Mouse (Mus musculus) heart, embryonic 12.5 days (tissue): ENCODE results near the gene Cldn19. TPM values are rescaled to one million over a fixed set of nuclear protein-coding genes. Genes with fewer than 3 reads are reported as not detected.

Experiments used
- ATAC-seq: fragments of 200-750 bp; cut with Nextera tagmentation; 2 replicates; pipeline ENCODE4 v1.8.0; 2017; ENCODE audit warnings: moderate TSS enrichment, moderate library complexity; ENCODE audit not compliant: insufficient number of reproducible peaks, low FRiP score
- H3K27ac ChIP-seq: fragments of 300-500 bp; sonication (generic); 2 replicates; pipeline ENCODE4 v1.5.1; 2016; ENCODE audit warnings: mild to moderate bottlenecking, moderate library complexity; ENCODE audit not compliant: poor library complexity, severe bottlenecking
- H3K27me3 ChIP-seq: fragments of 300-500 bp; sonication (generic); replicated peaks from 2 replicates; pipeline ENCODE4 v1.6.1; 2016; ENCODE audit warnings: mild to moderate bottlenecking, moderate library complexity
- H3K36me3 ChIP-seq: fragments of 300-500 bp; sonication (generic); 2 replicates; pipeline ENCODE4 v1.6.1; 2016; ENCODE audit warnings: mild to moderate bottlenecking, moderate library complexity
- H3K4me1 ChIP-seq: fragments of 300-500 bp; sonication (generic); replicated peaks from 2 replicates; pipeline ENCODE4 v1.6.1; 2016; ENCODE audit warnings: mild to moderate bottlenecking
- H3K4me2 ChIP-seq: fragments of 300-500 bp; sonication (generic); 2 replicates; pipeline ENCODE4 v1.6.1; 2016; ENCODE audit warnings: mild to moderate bottlenecking, moderate library complexity
- H3K4me3 ChIP-seq: fragments of 300-500 bp; sonication (generic); 2 replicates; pipeline ENCODE4 v1.5.1; 2016; ENCODE audit warnings: mild to moderate bottlenecking
- H3K9ac ChIP-seq: fragments of 300-500 bp; sonication (generic); 2 replicates; pipeline ENCODE4 v1.6.1; 2016; ENCODE audit warnings: mild to moderate bottlenecking, moderate library complexity
- H3K9me3 ChIP-seq: fragments of 300-500 bp; sonication (generic); replicated peaks from 2 replicates; pipeline ENCODE4 v1.6.1; 2016; ENCODE audit warnings: mild to moderate bottlenecking, moderate library complexity
- WGBS: fragments of 180-500 bp; shearing (Covaris S2); methylation state at CpG from one replicate; pipeline ENCODE4 v1.1.7; 2016; 5-methylcytosine and 5-hydroxymethylcytosine counted together
- polyA plus RNA-seq: library from polyadenylated mRNA; unstranded; fragments of >200 nt; fragmentation: Nextera tagmentation; extraction: Ambion mirVana; gene quantifications from 2 replicates; pipeline ENCODE4 v1.2.1, GENCODE M21; 2016

The Cldn19 gene
- polyA plus RNA-seq, 1 experiment from 2014 or later = not detected

- H3K9ac ChIP-seq = no peak overlapping the region
- H3K27me3 ChIP-seq = no peaks in the 10 kb centered on the region
- H3K9me3 ChIP-seq = no peaks in the 10 kb centered on the region
- peaks cover 39% of the 10 kb centered on the region for H3K36me3 ChIP-seq
- no peak for ATAC-seq
- H3K4me2 ChIP-seq = no peak overlapping the region
- WGBS = 83% methylated on average over 5 of the region's 5 CpGs
- H3K4me1 ChIP-seq = no peaks in the 10 kb centered on the region
- H3K27ac ChIP-seq = no peak overlapping the region
- no peak overlapping the region for H3K4me3 ChIP-seq
Measured at GRCm38 (mm10) chr4:119305418-119305817, 50.2 kb downstream of the Cldn19 start.

Other genes starting within 250 kb of the Cldn19 start
- 330 and 331 TPM in 2 replicates for gene Slc2a1, start 146.7 kb upstream of the Cldn19 start, polyA plus RNA-seq
- 8.3 and 11.5 TPM in 2 replicates for gene Zfp691, start 81.2 kb upstream of the Cldn19 start, polyA plus RNA-seq
- 22.9 and 26.7 TPM in 2 replicates for gene Ermap, start 65.4 kb upstream of the Cldn19 start, polyA plus RNA-seq
- 127 TPM in 2 replicates for gene Svbp, start 60.1 kb upstream of the Cldn19 start, polyA plus RNA-seq
- 0.19 TPM in 1 of 2 replicates, not detected in the other for gene Tmem269, start 37.2 kb upstream of the Cldn19 start, polyA plus RNA-seq
- gene AU022252, start 22.7 kb upstream of the Cldn19 start, polyA plus RNA-seq = 27.8 and 28.9 TPM in 2 replicates
- 32.8 and 34.3 TPM in 2 replicates for gene P3h1, start 22.5 kb upstream of the Cldn19 start, polyA plus RNA-seq
- gene Ybx1, start 39.2 kb downstream of the Cldn19 start, polyA plus RNA-seq = 851 and 903 TPM in 2 replicates
- gene Ppih, start 65.1 kb downstream of the Cldn19 start, polyA plus RNA-seq = 58.1 and 58.5 TPM in 2 replicates
- 3.3 and 4.1 TPM in 2 replicates for gene Ccdc30, start 160.1 kb downstream of the Cldn19 start, polyA plus RNA-seq
- gene Ppcs, start 167.0 kb downstream of the Cldn19 start, polyA plus RNA-seq = 26.3 and 27.6 TPM in 2 replicates
- 0.23 TPM in 1 of 2 replicates, not detected in the other for gene Zmynd12, start 167.4 kb downstream of the Cldn19 start, polyA plus RNA-seq
- gene Rimkla, start 237.2 kb downstream of the Cldn19 start, polyA plus RNA-seq = 6.1 and 6.5 TPM in 2 replicates